Mouse (Mus musculus): Measurements from ENCODE around the gene Spata22. TPM values are rescaled to one million over a fixed set of nuclear protein-coding genes. Genes with fewer than 3 reads are reported as not detected.
"Not testable (repeated sequence)": the region's sequence is repeated elsewhere in the genome, so short reads cannot be mapped to it uniquely, and the experiment has no call there.

The Spata22 gene
- not detected in 2 replicates for polyA plus RNA-seq (2016; fragmentation: Nextera tagmentation; extraction: Ambion mirVana)

DNA sequence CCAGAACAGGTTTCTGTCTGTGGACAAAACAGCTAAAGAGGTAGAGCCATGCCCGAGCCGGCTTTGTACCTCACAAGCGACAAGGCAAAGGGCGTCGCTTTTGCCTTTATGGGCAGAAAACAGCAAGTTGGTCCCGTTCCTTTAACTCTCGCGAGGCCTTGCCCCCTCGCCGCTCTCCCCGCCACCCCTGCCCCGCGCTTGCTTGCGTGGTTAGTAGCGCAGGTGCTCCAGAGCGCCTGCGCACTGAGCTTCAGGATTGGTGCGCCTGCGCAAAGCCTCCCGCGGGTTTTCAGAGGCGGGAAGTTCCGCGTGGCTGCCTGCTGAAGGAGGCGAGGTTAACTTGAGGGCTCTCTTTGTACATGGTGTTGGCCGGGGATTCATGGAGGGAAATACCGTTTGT, at the start of gene Spata22, which contains the start of the genes Aspa and Gm49340:
Gene Spata22 (plus strand): TSS at position 300 of the 400 bp plus-strand sequence.
Gene Aspa (minus strand): TSS at position 155 of the 400 bp plus-strand sequence.
Gene Gm49340 (plus strand): TSS at position 300 of the 400 bp plus-strand sequence.
- Histone ChIP-seq H3K9me3 (0 out of 2 replicates have a peak, but pooled peaks cover 5% of the 10 kb centered on the region), H3K4me3 (no peak within 1 kb of the TSS), H3K27ac (no peak within 1 kb of the TSS), H3K27me3 (ENCODE audit: insufficient read depth, poor library complexity, severe bottlenecking) (no peaks in the 10 kb centered on the region), H3K36me3 (no peaks in the 10 kb centered on the region), H3K4me1 (replicated peaks) (no peaks in the 10 kb centered on the region)
- DNase-seq (ENCODE audit: low spot score) = no peak
- whole genome bisulfite sequencing = 78% methylated on average over 27 of the region's 27 CpGs

DNA sequence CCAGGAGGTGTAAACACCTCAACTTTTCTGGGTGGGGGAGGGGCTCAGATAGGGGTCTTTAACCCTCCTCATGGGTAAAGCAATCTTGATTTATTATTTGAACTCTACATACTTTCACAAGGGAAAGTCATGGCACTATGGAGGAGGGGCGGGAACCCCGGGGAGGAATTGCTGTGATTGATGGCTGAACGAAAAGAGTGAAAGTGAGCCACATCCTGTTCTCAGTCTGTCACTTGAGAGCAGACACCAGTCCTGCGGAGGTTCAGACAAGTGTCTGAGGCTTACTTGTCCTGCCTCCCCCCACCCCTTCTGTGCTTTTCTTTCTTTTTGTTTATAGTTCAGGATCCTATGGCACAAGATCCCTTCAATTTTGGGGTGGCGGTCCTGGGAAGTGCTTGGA, 48.8 kb upstream of the Spata22 start:
- Histone ChIP-seq H3K36me3 (no peaks in the 10 kb centered on the region), H3K27me3 (ENCODE audit: insufficient read depth, poor library complexity, severe bottlenecking) (no peaks in the 10 kb centered on the region), H3K9me3 (no peaks in the 10 kb centered on the region), H3K4me1 (replicated peaks) (peaks cover 23% of the 10 kb centered on the region), H3K27ac (no peak overlapping the region), H3K4me3 (no peak overlapping the region)
- WGBS = 63% methylated on average over 5 of the region's 5 CpGs
- DNase-seq (ENCODE audit: low spot score) = no peak

DNA sequence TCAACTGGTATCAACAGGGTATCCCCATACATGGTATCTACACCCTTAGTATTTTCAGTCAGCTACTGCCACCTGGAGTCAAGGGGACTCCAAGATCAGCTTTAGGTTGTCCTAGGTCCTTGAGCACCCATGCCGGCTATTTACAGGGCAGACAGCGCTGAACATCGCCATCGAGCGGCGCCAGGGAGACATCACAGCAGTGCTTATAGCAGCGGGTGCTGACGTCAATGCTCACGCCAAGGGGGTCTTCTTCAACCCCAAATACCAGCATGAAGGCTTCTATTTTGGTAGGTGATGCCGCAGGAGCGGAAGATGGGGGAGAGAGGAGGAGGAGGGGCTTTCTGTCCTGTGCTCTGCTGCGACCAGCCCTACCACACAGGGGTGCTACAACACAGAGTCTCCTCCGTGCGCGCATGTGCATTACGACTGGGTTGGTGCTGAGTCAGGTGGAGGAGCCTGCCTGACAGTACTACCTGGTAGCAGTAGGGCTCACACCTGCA, 48.0 kb upstream of the Spata22 start:
- H3K36me3 ChIP-seq = no peaks in the 10 kb centered on the region
- H3K9me3 ChIP-seq = no peaks in the 10 kb centered on the region
- no peaks in the 10 kb centered on the region for H3K27me3 ChIP-seq (ENCODE audit: insufficient read depth, poor library complexity, severe bottlenecking)
- 6% methylated on average over 16 of the region's 16 CpGs for WGBS
- peak overlapping the region; percentile 46 for H3K4me3 ChIP-seq
- peaks cover 23% of the 10 kb centered on the region for H3K4me1 ChIP-seq (replicated peaks)
- DNase-seq (ENCODE audit: low spot score) = peak; percentile 51
- H3K27ac ChIP-seq = no peak overlapping the region

DNA sequence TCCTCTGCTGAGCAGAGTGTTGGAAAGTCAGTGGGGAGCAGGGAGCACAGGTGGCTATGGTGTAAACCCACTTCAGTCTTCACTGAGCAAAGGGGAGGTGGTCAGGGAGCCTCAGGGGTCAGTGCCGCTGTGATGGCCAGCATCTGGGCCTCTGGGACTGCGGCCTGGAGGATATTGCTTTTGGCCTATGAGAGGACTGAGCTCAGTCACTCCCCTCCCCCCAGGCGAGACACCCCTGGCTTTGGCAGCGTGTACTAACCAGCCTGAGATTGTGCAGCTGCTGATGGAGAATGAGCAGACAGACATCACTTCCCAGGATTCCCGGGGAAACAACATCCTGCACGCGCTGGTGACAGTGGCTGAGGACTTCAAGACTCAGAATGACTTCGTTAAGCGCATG, 46.2 kb upstream of the Spata22 start:
- H3K27ac ChIP-seq = peak overlapping the region; percentile 23; the same call in 1 of the 2 replicates
- DNase-seq (ENCODE audit: low spot score) = no peak

DNA sequence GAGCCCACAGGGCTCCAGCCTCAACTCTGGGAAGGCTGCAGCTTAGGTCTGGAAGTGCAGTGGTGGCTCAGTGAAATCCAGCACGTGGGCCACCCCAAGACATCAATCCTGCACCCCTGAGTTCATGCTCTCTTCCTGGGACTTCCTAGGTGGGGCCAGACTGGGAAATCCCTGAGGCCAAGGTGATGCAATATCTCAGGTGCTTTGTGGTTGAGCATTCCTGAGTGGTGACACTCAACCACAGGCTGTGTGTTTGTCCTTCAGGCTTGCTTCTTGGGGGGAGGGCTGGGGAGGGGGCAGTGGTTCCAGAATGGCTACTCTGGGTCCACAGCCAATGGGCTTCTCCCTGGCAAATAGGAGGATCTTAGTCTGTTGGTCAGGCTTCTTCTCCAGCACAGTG, 45.6 kb upstream of the Spata22 start:
- Histone ChIP-seq H3K36me3 (no peaks in the 10 kb centered on the region), H3K27me3 (ENCODE audit: insufficient read depth, poor library complexity, severe bottlenecking) (no peaks in the 10 kb centered on the region), H3K4me3 (no peak overlapping the region), H3K9me3 (no peaks in the 10 kb centered on the region), H3K27ac (peak overlapping the region; percentile 23; the same call in 1 of the 2 replicates), H3K4me1 (replicated peaks) (peaks cover 23% of the 10 kb centered on the region)
- DNase-seq (ENCODE audit: low spot score) = no peak
- WGBS = 67% methylated on average over 1 of the region's 1 CpGs

More for the DNA sequence above, 46.2 kb upstream of the Spata22 start:
- H3K36me3 ChIP-seq = no peaks in the 10 kb centered on the region
- H3K4me1 ChIP-seq (replicated peaks) = peaks cover 23% of the 10 kb centered on the region
- H3K4me3 ChIP-seq = no peak overlapping the region
- no peaks in the 10 kb centered on the region for H3K27me3 ChIP-seq (ENCODE audit: insufficient read depth, poor library complexity, severe bottlenecking)
- 78% methylated on average over 9 of the region's 9 CpGs for WGBS
- H3K9me3 ChIP-seq = no peaks in the 10 kb centered on the region

DNA sequence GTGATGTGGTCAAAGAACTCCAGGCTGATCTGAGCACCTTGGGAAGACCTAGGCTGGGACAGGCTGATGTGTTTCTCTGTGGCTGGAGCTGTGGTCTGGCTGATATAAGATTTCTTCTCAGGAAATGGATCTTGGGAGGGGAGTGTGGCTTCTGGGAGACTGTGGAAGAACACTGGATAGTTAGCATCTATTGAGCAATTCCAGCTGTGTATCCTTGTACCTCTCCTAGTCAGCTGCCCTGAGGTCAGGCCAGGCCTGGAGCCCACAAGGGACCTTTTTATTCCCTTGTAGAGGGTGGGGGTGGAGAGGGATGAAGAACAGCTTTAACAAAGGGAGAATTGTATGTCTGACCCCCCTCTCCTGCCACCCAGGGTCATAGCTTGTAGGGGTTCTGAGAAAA, 45.2 kb upstream of the Spata22 start:
- Histone ChIP-seq H3K36me3 (no peaks in the 10 kb centered on the region), H3K27me3 (ENCODE audit: insufficient read depth, poor library complexity, severe bottlenecking) (no peaks in the 10 kb centered on the region), H3K9me3 (no peaks in the 10 kb centered on the region), H3K4me3 (no peak overlapping the region), H3K4me1 (replicated peaks) (peaks cover 23% of the 10 kb centered on the region), H3K27ac (0 out of 2 replicates have a peak overlapping the region, but pooled peaks have one; percentile 23)
- no peak for DNase-seq (ENCODE audit: low spot score)

DNA sequence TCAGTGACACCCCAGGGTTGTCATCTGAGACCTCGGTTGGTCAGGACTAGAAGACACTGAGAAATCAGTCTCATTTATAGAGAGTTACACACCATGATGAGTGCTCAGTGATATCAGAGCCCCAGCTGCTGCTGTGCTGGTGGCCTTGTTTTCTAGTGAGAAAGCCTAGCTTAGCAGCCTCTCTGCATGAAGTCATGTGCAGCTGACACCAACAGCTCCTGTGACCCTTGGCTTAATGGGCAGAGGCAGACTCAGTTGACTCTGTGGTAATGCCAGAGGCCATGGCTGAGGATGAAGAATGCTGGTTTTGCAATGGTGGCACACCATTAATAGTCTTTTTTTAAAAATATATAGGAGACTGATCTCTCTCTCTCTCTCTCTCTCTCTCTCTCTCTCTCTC, 39.9 kb upstream of the Spata22 start:
- Histone ChIP-seq H3K27me3 (ENCODE audit: insufficient read depth, poor library complexity, severe bottlenecking) (no peaks in the 10 kb centered on the region), H3K27ac (no peak overlapping the region), H3K4me1 (replicated peaks) (peaks cover 3% of the 10 kb centered on the region), H3K4me3 (no peak overlapping the region), H3K9me3 (no peaks in the 10 kb centered on the region), H3K36me3 (no peaks in the 10 kb centered on the region)
- 84% methylated on average over 1 of the region's 1 CpGs for WGBS
- no peak for DNase-seq (ENCODE audit: low spot score)

DNA sequence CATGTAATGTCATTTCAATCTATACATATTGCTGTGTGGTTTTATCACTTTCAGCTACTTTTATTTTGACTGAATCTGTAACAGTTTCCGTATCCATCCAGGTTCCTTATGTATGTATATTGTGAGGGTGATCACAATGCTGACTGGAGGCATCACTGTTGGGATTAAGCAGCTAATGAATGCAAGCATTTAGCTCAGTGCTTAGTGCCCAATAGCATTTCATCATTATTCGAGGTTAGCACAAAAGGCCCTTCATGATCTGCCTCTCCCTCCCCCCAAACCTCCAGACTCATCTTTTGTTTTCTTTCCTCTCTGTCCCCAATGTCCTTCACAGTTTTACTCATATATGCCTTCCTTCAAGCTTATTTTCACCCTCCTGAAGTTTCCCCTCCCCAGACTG, 26.4 kb upstream of the Spata22 start:
- Histone ChIP-seq H3K4me3 (no peak overlapping the region), H3K36me3 (no peaks in the 10 kb centered on the region), H3K27ac (no peak overlapping the region), H3K27me3 (ENCODE audit: insufficient read depth, poor library complexity, severe bottlenecking) (no peaks in the 10 kb centered on the region), H3K9me3 (no peaks in the 10 kb centered on the region), H3K4me1 (replicated peaks) (no peaks in the 10 kb centered on the region)
- 42% methylated on average over 2 of the region's 2 CpGs for WGBS
- no peak for DNase-seq (ENCODE audit: low spot score)

DNA sequence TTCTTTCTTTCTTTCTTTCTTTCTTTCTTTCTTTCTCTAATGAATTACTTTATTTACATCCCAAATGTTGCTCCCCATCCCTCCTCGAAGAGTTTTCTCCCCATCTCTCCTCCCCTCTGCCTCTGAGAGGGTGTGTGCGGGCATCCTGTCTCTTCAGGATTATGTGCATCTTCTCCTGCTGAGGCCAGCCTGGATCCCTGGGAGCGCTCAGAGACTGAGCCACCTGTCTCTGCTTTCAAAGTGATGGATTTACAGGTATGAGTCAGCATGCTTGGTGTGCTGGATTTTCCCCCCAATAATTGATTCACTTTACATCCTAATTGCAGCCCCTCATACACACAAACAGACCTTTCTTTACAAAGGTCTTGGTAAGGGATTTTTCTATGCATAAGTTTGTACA, 13.6 kb upstream of the Spata22 start:
- Histone ChIP-seq H3K4me3 (no peak overlapping the region), H3K27me3 (ENCODE audit: insufficient read depth, poor library complexity, severe bottlenecking) (no peaks in the 10 kb centered on the region), H3K4me1 (replicated peaks) (no peaks in the 10 kb centered on the region), H3K9me3 (no peaks in the 10 kb centered on the region), H3K36me3 (no peaks in the 10 kb centered on the region), H3K27ac (no peak overlapping the region)
- 48% methylated on average over 3 of the region's 3 CpGs for WGBS
- DNase-seq (ENCODE audit: low spot score) = no peak

DNA sequence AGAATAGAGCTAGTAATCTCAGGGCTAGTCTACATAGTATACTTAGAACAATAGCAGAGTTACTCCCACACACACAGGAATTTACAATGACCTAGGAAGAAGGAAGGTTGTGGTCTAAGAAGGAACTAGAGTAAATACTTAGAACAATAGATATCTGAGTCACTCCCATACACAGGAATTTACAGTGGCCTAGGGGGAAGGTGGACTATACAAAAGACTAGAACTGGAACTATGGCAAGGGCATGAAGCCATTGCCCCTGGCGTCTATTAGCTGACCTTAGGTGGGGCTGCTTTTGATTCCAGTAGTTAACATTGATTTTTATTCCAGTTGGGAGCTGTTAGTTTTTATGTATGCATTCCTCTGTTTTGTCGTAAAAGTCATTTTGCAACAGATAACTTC, 11.0 kb upstream of the Spata22 start:
- not testable (repeated sequence) for H3K4me1 ChIP-seq (replicated peaks); H3K9me3 ChIP-seq; H3K36me3 ChIP-seq; H3K27me3 ChIP-seq (ENCODE audit: insufficient read depth, poor library complexity, severe bottlenecking); H3K27ac ChIP-seq; DNase-seq (ENCODE audit: low spot score); H3K4me3 ChIP-seq
- WGBS = 81% methylated on average over 2 of the region's 2 CpGs

DNA sequence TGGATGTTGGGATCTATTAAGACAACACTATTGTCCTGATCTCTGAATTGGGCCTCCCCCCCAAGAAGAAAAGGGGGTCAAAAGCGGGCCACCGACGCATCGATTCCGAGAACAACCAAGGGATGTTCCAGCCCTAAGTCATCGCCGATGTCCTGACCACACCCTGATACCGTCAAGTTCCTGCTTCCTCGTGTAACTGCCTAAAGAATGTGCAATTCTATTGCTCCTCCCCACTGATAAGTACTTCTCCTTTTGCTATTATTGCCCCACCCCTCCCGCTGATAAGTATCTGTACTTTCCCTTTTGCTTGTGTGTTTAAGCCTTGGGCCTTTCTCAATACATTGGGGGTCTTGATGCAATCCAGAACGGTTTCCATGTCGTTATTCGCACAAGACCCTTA, 8.5 kb upstream of the Spata22 start:
- DNase-seq (ENCODE audit: low spot score); H3K4me1 ChIP-seq (replicated peaks); H3K27ac ChIP-seq; H3K27me3 ChIP-seq (ENCODE audit: insufficient read depth, poor library complexity, severe bottlenecking); H3K4me3 ChIP-seq; H3K9me3 ChIP-seq; H3K36me3 ChIP-seq: not testable (repeated sequence)
- WGBS = 92% methylated on average over 13 of the region's 13 CpGs

DNA sequence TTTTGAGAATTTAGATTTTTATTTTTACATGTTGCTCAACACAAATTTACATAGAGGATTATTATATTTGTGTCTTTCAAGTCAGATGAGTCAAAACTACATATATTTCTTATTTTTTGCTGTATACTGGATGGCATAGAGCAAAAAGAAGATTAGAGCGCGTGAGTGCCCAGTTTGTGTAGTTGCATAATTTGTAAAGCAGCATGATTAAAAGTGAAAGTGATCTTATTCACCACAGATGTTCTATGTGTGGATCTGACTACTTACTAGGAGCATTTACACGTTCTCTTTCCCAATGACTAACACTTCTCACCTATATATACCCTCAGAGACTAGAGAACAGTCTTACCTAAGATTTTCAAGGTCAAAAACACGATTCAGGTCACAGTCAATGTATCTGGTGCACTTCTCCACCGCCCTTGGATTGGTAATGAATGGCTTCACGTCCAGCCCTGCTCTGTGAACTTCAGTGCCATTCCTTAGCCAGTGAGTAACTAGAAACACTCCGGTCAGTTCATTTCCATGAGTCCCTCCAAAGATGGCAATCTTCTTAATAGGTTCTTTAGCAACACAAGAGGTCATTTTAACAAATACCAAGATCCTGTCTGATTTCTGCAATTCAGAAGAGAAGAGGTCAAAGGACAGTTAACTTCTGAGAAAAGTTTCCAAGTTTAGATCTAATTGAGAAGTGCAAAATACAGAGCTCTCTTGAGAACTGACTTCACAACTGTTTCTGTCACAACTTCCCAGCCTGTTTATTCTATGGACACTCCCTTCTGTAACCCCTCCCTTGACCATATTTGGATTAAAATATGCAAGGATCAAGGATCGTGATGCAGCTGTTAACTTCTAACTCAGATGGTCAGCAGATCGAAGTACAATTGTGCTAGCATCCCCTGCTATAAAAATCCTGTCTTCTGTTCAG, 5.4 kb upstream of the Spata22 start:
- Histone ChIP-seq H3K9me3 (no peaks in the 10 kb centered on the region), H3K36me3 (no peaks in the 10 kb centered on the region), H3K27ac (no peak overlapping the region), H3K4me1 (replicated peaks) (no peaks in the 10 kb centered on the region), H3K27me3 (ENCODE audit: insufficient read depth, poor library complexity, severe bottlenecking) (no peaks in the 10 kb centered on the region), H3K4me3 (no peak overlapping the region)
- 78% methylated on average over 9 of the region's 9 CpGs for WGBS
- DNase-seq (ENCODE audit: low spot score) = no peak

DNA sequence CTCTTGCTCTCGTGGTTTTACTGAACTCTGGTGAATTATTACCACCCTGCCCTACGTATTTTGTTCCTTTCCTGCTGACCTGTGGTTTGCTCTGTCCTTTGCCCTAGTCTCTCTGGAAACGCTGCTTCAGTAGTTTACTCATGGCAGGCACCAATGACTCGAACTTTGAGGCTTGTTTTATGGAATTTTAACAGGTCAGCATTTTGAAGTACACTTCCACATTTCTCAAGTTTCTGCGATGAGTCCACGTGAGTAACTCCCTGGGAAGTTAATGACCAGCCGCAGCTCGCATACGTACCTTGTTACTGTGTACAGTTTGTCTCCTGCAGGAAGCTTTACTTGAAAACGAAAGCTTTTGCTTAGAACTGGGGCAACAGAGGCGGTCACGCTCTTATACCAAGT, 3.1 kb upstream of the Spata22 start:
- H3K36me3 ChIP-seq = no peaks in the 10 kb centered on the region
- no peak overlapping the region for H3K27ac ChIP-seq
- WGBS = 65% methylated on average over 12 of the region's 12 CpGs
- no peaks in the 10 kb centered on the region for H3K27me3 ChIP-seq (ENCODE audit: insufficient read depth, poor library complexity, severe bottlenecking)
- DNase-seq (ENCODE audit: low spot score) = no peak
- H3K4me1 ChIP-seq (replicated peaks) = no peaks in the 10 kb centered on the region
- H3K9me3 ChIP-seq = 0 out of 2 replicates have a peak, but pooled peaks cover 5% of the 10 kb centered on the region
- no peak overlapping the region for H3K4me3 ChIP-seq

All from hindbrain, embryonic 10.5 days (tissue).